Comparison of ENCODE assay signal across 12 mouse cellular contexts in genomic region chr4:139493227-139494025, GRCm38 (mm10). TPM values are rescaled to one million over a fixed set of nuclear protein-coding genes. Genes with fewer than 3 reads are reported as not detected.
A peak's percentile ranks its signal among the peaks of the same experiment; 100 is the strongest.
DNase-seq lines count a peak whose midpoint lies in the region; ATAC-seq and TF ChIP-seq lines count a peak whose summit lies in the region.
"Had no signal": no experiment of that assay in that cellular context is flagged by ENCODE, and none has a peak within 500 bp of the region (broad histone marks: within the 10 kb centered on the region; RNA-seq: fewer than 3 reads in every experiment).

No protein-coding gene starts in this region.

- TF ChIP-seq CTCF in thymus, adult 2 months (IDR thresholded peaks at IDR 0.05; ENCODE audit: borderline replicate concordance, control insufficient read depth, extremely low read depth, insufficient read depth, low read length, poor library complexity) = no peak

- no peak overlapping the region for H3K27ac ChIP-seq in hindbrain, embryonic 12.5 days
- H3K27ac ChIP-seq in hindbrain, embryonic 14.5 days = no peak overlapping the region
- H3K27ac ChIP-seq in hindbrain, embryonic 13.5 days = no peak overlapping the region
- no peak overlapping the region for H3K27ac ChIP-seq in thymus, adult 2 months (ENCODE audit: control insufficient read depth, insufficient read depth, low read length)
- H3K27ac ChIP-seq: forebrain, embryonic 13.5 days; hindbrain, embryonic 15.5 days had no signal

- 73% methylated on average over 9 of the region's 9 CpGs for WGBS in hindbrain, embryonic 12.5 days
- 80% methylated on average over 9 of the region's 9 CpGs for WGBS in hindbrain, embryonic 14.5 days
- 77% methylated on average over 9 of the region's 9 CpGs for WGBS in hindbrain, embryonic 13.5 days
- 44% methylated on average over 9 of the region's 9 CpGs for WGBS in thymus, adult 2 months

- peaks cover 38% of the 10 kb centered on the region for H3K36me3 ChIP-seq in hindbrain, embryonic 12.5 days
- peaks cover 30% of the 10 kb centered on the region for H3K36me3 ChIP-seq in hindbrain, embryonic 14.5 days (replicated peaks; ENCODE audit: control insufficient read depth, insufficient read depth)
- peaks cover 36% of the 10 kb centered on the region for H3K36me3 ChIP-seq in hindbrain, embryonic 13.5 days
- H3K36me3 ChIP-seq in thymus, adult 2 months (ENCODE audit: control insufficient read depth, insufficient read depth, low read length) = peaks cover 8% of the 10 kb centered on the region

- peak overlapping the region; percentile 32; the same call in 1 of the 2 replicates for H3K9ac ChIP-seq in hindbrain, embryonic 12.5 days
- H3K9ac ChIP-seq in hindbrain, embryonic 14.5 days = no peak overlapping the region
- H3K9ac ChIP-seq in hindbrain, embryonic 13.5 days = peak overlapping the region; percentile 43; the same call in 1 of the 2 replicates
- H3K9ac ChIP-seq: forebrain, embryonic 13.5 days; hindbrain, embryonic 15.5 days; lung, embryonic 14.5 days had no signal

- H3K9me3 ChIP-seq in hindbrain, embryonic 12.5 days (replicated peaks) = no peaks in the 10 kb centered on the region
- H3K9me3 ChIP-seq in hindbrain, embryonic 14.5 days (ENCODE audit: control insufficient read depth, low read length) = no peaks in the 10 kb centered on the region
- no peaks in the 10 kb centered on the region for H3K9me3 ChIP-seq in hindbrain, embryonic 13.5 days
- H3K9me3 ChIP-seq: forebrain, embryonic 13.5 days; hindbrain, embryonic 15.5 days had no signal

- H3K4me2 ChIP-seq in hindbrain, embryonic 12.5 days (replicated peaks) = no peak overlapping the region
- no peak overlapping the region for H3K4me2 ChIP-seq in hindbrain, embryonic 14.5 days (replicated peaks)
- no peak overlapping the region for H3K4me2 ChIP-seq in hindbrain, embryonic 13.5 days
- H3K4me2 ChIP-seq: forebrain, embryonic 13.5 days; hindbrain, embryonic 15.5 days; lung, embryonic 14.5 days had no signal

- ATAC-seq in hindbrain, embryonic 12.5 days (ENCODE audit: low FRiP score) = no peak
- ATAC-seq in hindbrain, embryonic 14.5 days (ENCODE audit: low FRiP score) = no peak
- no peak for ATAC-seq in hindbrain, embryonic 13.5 days (ENCODE audit: low FRiP score)

- no peak overlapping the region for H3K4me3 ChIP-seq in hindbrain, embryonic 12.5 days
- H3K4me3 ChIP-seq in hindbrain, embryonic 14.5 days (replicated peaks; ENCODE audit: low read length) = no peak overlapping the region
- H3K4me3 ChIP-seq in hindbrain, embryonic 13.5 days = no peak overlapping the region
- no peak overlapping the region for H3K4me3 ChIP-seq in thymus, adult 2 months (ENCODE audit: control insufficient read depth, insufficient read depth, low read length)
- H3K4me3 ChIP-seq: forebrain, embryonic 13.5 days; hindbrain, embryonic 15.5 days had no signal

- no peak for TF ChIP-seq POLR2A in thymus, adult 2 months (IDR thresholded peaks at IDR 0.05; ENCODE audit: control insufficient read depth, extremely low read depth, insufficient read depth, low read length, poor library complexity)

- H3K4me1 ChIP-seq in hindbrain, embryonic 12.5 days = 0 out of 2 replicates have a peak, but pooled peaks cover 6% of the 10 kb centered on the region
- H3K4me1 ChIP-seq in hindbrain, embryonic 14.5 days (replicated peaks; ENCODE audit: control insufficient read depth, insufficient read depth, low read length) = no peaks in the 10 kb centered on the region
- H3K4me1 ChIP-seq in hindbrain, embryonic 13.5 days (replicated peaks) = 0 out of 2 replicates have a peak, but pooled peaks cover 9% of the 10 kb centered on the region
- no peaks in the 10 kb centered on the region for H3K4me1 ChIP-seq in thymus, adult 2 months (replicated peaks; ENCODE audit: control insufficient read depth, insufficient read depth, low read length)
- H3K4me1 ChIP-seq: forebrain, embryonic 13.5 days; hindbrain, embryonic 15.5 days had no signal

- no peak for DNase-seq in hindbrain, embryonic 14.5 days (ENCODE audit: low spot score)
- peak; percentile 88 for DNase-seq in cerebellum, adult 11-12 months
- peak; percentile 71 for DNase-seq in lung, postnatal 36 days
- no peak for DNase-seq in MN1 (ENCODE audit: low spot score)
- no peak for DNase-seq in thymus, adult 2 months
- DNase-seq in testis, postnatal 14 days (ENCODE audit: low spot score) = no peak
- DNase-seq: adrenal gland, adult 8-10 months; lung, embryonic 14.5 days had no signal

- no peaks in the 10 kb centered on the region for H3K27me3 ChIP-seq in hindbrain, embryonic 12.5 days
- H3K27me3 ChIP-seq in hindbrain, embryonic 14.5 days (ENCODE audit: control insufficient read depth, insufficient read depth, low read length) = no peaks in the 10 kb centered on the region
- H3K27me3 ChIP-seq in hindbrain, embryonic 13.5 days = no peaks in the 10 kb centered on the region
- no peaks in the 10 kb centered on the region for H3K27me3 ChIP-seq in thymus, adult 2 months (ENCODE audit: control insufficient read depth, insufficient read depth, low read length)
- H3K27me3 ChIP-seq: forebrain, embryonic 13.5 days; hindbrain, embryonic 15.5 days had no signal

RNA-seq across cellular contexts. Expression of gene Iffo2, which starts 36.9 kb away (rescaled TPM):
- 5.7 and 5.8 TPM in 2 replicates for polyA plus RNA-seq in hindbrain, embryonic 12.5 days (2016; fragmentation: Nextera tagmentation; extraction: Ambion mirVana)
- 5.6 and 6.0 TPM in 2 replicates for polyA plus RNA-seq in hindbrain, embryonic 14.5 days (2014; fragmentation: Nextera tagmentation; extraction: Ambion mirVana)
- 4.4 and 4.7 TPM in 2 replicates for polyA plus RNA-seq in hindbrain, embryonic 13.5 days (2015; fragmentation: Nextera tagmentation; extraction: Ambion mirVana)
- polyA plus RNA-seq in thymus, adult 2 months (2012; rRNA removed) = 5.4 and 5.8 TPM in 2 replicates

Comparison
In these comparisons a context has a peak if more than half of its experiments do, and no peak if none do; other contexts are left out.
1. DNase-seq: peak in cerebellum, adult 11-12 months (single experiment) and lung, postnatal 36 days (single experiment); none in hindbrain, embryonic 14.5 days (single experiment), MN1 (single experiment), thymus, adult 2 months (single experiment) and testis, postnatal 14 days (single experiment).